Mouse (Mus musculus): ENCODE measurements around the gene Tbc1d10c.

- no peak for TF ChIP-seq CTCF (conservative IDR thresholded peaks at IDR 0.05; ENCODE audit: insufficient read depth, insufficient read length, low read depth, low read length)
- TF ChIP-seq POLR2A (IDR thresholded peaks at IDR 0.05; ENCODE audit: low read depth, low read length) = no peak
Measured at GRCm38 (mm10) chr19:4149764-4150461, 41.2 kb downstream of the Tbc1d10c start.

Data from kidney, adult 2 months (tissue).